Mouse (Mus musculus) liver, postnatal 0 days (tissue): ENCODE results near the gene Mitd1.

ENCODE experiments used
- CTCF ChIP-seq: sonication (generic); IDR thresholded peaks from 2 replicates; pipeline ENCODE4 v1.5.1; 2016; ENCODE audit warnings: antibody characterized with exemption, low read depth
- EP300 ChIP-seq: IDR thresholded peaks from 2 replicates; pipeline ENCODE4 v1.6.1; 2016; ENCODE audit warnings: antibody characterized with exemption, low read depth, mild to moderate bottlenecking

GRCm38 (mm10) chr1:37850696-37851095, 39.5 kb downstream of the Mitd1 start:
- TF ChIP-seq CTCF: no peak
- TF ChIP-seq EP300: no peak
